Mouse (Mus musculus) ES-Bruce4 (cell line): ENCODE measurements around the gene Akain1. TPM values are rescaled to one million over a fixed set of nuclear protein-coding genes. Genes with fewer than 3 reads are reported as not detected.

ENCODE experiments used
- H3K27ac ChIP-seq: 2 replicates; pipeline ENCODE4 v1.5.1; 2012; ENCODE audit warnings: low read length, inconsistent platforms; ENCODE audit not compliant: insufficient read depth
- H3K27me3 ChIP-seq: 2 replicates; pipeline ENCODE4 v1.6.1; 2012; ENCODE audit warnings: mild to moderate bottlenecking, low read length, inconsistent platforms; ENCODE audit not compliant: control insufficient read depth, poor library complexity, insufficient read depth, severe bottlenecking
- H3K36me3 ChIP-seq: 2 replicates; pipeline ENCODE4 v1.6.1; 2012; ENCODE audit warnings: inconsistent platforms, mild to moderate bottlenecking, low read length, moderate library complexity; ENCODE audit not compliant: control insufficient read depth, poor library complexity, insufficient read depth, severe bottlenecking
- H3K4me1 ChIP-seq: one replicate; pipeline ENCODE4 v1.8.1; 2011; ENCODE audit warnings: low read length; ENCODE audit not compliant: control insufficient read depth, insufficient read depth
- H3K4me3 ChIP-seq: 2 replicates; pipeline ENCODE4 v1.5.1; 2011; ENCODE audit warnings: low read depth, mild to moderate bottlenecking, low read length
- H3K9ac ChIP-seq: 2 replicates; pipeline ENCODE4 v1.6.1; 2012; ENCODE audit warnings: low read depth, mild to moderate bottlenecking, inconsistent platforms; ENCODE audit not compliant: poor library complexity, severe bottlenecking
- H3K9me3 ChIP-seq: replicated peaks from 2 replicates; pipeline ENCODE4 v1.6.1; 2012; ENCODE audit warnings: mild to moderate bottlenecking, low read length, inconsistent platforms; ENCODE audit not compliant: control insufficient read depth, poor library complexity, insufficient read depth, severe bottlenecking
- CTCF ChIP-seq: IDR thresholded peaks from one replicate; pipeline ENCODE4 v1.8.1; 2011; ENCODE audit warnings: low read depth, low read length
- EP300 ChIP-seq: IDR thresholded peaks from 2 replicates; pipeline ENCODE4 v1.6.1; 2011; ENCODE audit warnings: low read depth, low read length; ENCODE audit not compliant: insufficient read depth
- POLR2A ChIP-seq: IDR thresholded peaks from one replicate; pipeline ENCODE4 v1.8.1; 2011; ENCODE audit warnings: low read length; ENCODE audit not compliant: insufficient read depth
- polyA plus RNA-seq: library from polyadenylated mRNA; stranded (reverse); fragments of >200 nt; gene quantifications from 2 replicates; pipeline ENCODE4 v1.2.4, GENCODE M21; 2011; ENCODE audit warnings: low read depth; ENCODE audit not compliant: missing spikeins, insufficient read depth, insufficient read length

The Akain1 gene
- polyA plus RNA-seq = not detected in 2 replicates

DNA sequence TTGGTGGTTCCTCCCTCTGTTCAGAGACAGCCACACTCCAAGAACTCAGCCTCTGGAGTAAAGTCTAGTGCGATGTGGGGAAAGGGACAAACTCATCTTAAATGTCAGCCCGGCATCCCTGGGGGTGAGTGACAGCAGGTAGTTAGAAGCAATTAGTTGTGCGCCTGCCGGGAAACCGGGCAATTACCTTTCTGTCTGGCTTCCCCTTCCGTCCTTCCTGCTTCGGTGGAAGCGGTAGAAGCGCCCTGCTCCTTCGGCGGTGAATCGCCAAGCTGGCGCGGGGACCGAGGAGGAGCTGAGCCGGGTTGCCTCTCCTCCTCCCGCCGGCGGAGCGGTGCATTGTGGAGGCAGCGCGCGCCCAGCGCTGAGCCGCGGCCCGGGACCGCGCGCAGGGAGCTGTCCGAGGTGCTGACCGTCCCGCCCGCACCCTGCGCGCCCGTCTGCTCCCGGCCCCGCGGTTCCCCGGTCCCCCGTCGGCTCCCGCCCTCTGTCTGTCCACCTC, at the start of gene Akain1:
Gene Akain1, plus strand, starts transcription at position 337 of the 502 bp plus-strand sequence.
- 0 out of 2 replicates have a peak, but pooled peaks cover 2% of the 10 kb centered on the region for H3K27me3 ChIP-seq
- peak within 1 kb of the TSS; percentile 34 for H3K9ac ChIP-seq

GRCm38 (mm10) chr17:69396147-69397033, 42.7 kb upstream of the Akain1 start:
- Histone ChIP-seq H3K9ac (no peak overlapping the region), H3K4me1 (no peaks in the 10 kb centered on the region), H3K27ac (no peak overlapping the region), H3K4me3 (no peak overlapping the region), H3K27me3 (no peaks in the 10 kb centered on the region), H3K36me3 (no peaks in the 10 kb centered on the region), H3K9me3 (no peaks in the 10 kb centered on the region)
- TF ChIP-seq EP300 = no peak
- TF ChIP-seq CTCF = peak; percentile 24
- TF ChIP-seq POLR2A = no peak

More for the DNA sequence above, at the start of gene Akain1:
- Histone ChIP-seq H3K9me3 (no peaks in the 10 kb centered on the region), H3K4me1 (no peaks in the 10 kb centered on the region), H3K36me3 (no peaks in the 10 kb centered on the region), H3K4me3 (peak within 1 kb of the TSS; percentile 85), H3K27ac (no peak within 1 kb of the TSS)
- TF ChIP-seq CTCF = no peak
- TF ChIP-seq EP300 = no peak
- no peak for TF ChIP-seq POLR2A

GRCm38 (mm10) chr17:69397163-69397562, 42.0 kb upstream of the Akain1 start:
- Histone ChIP-seq H3K9ac (no peak overlapping the region), H3K36me3 (no peaks in the 10 kb centered on the region), H3K27ac (no peak overlapping the region), H3K27me3 (no peaks in the 10 kb centered on the region), H3K4me3 (no peak overlapping the region), H3K9me3 (no peaks in the 10 kb centered on the region), H3K4me1 (no peaks in the 10 kb centered on the region)
- no peak for TF ChIP-seq CTCF
- TF ChIP-seq POLR2A = no peak
- TF ChIP-seq EP300 = no peak

- H3K27ac ChIP-seq = no peak overlapping the region
- no peak overlapping the region for H3K4me3 ChIP-seq
- no peak overlapping the region for H3K9ac ChIP-seq
- H3K4me1 ChIP-seq = no peaks in the 10 kb centered on the region
- TF ChIP-seq POLR2A (no peak), EP300 (no peak), CTCF (no peak)
- H3K9me3 ChIP-seq = no peaks in the 10 kb centered on the region
- no peaks in the 10 kb centered on the region for H3K27me3 ChIP-seq
- no peaks in the 10 kb centered on the region for H3K36me3 ChIP-seq
Measured at GRCm38 (mm10) chr17:69398092-69398491, 41.0 kb upstream of the Akain1 start.

GRCm38 (mm10) chr17:69401146-69401545, 38.0 kb upstream of the Akain1 start:
- H3K4me1 ChIP-seq = no peaks in the 10 kb centered on the region
- TF ChIP-seq EP300 (no peak), CTCF (no peak), POLR2A (no peak)
- no peaks in the 10 kb centered on the region for H3K36me3 ChIP-seq
- no peaks in the 10 kb centered on the region for H3K27me3 ChIP-seq
- no peak overlapping the region for H3K4me3 ChIP-seq
- H3K9ac ChIP-seq = no peak overlapping the region
- H3K27ac ChIP-seq = no peak overlapping the region
- no peaks in the 10 kb centered on the region for H3K9me3 ChIP-seq

- H3K9ac ChIP-seq = peak overlapping the region; percentile 74
- H3K36me3 ChIP-seq = no peaks in the 10 kb centered on the region
Measured at GRCm38 (mm10) chr17:69416163-69416562, 23.0 kb upstream of the Akain1 start.

More at GRCm38 (mm10) chr17:69416163-69416562, 23.0 kb upstream of the Akain1 start:
- no peaks in the 10 kb centered on the region for H3K9me3 ChIP-seq
- no peaks in the 10 kb centered on the region for H3K4me1 ChIP-seq
- no peak overlapping the region for H3K4me3 ChIP-seq
- H3K27me3 ChIP-seq = no peaks in the 10 kb centered on the region
- no peak for TF ChIP-seq POLR2A
- no peak for TF ChIP-seq EP300
- no peak for TF ChIP-seq CTCF
- no peak overlapping the region for H3K27ac ChIP-seq
